Mouse (Mus musculus): ENCODE measurements around the gene Syt8. TPM values are rescaled to one million over a fixed set of nuclear protein-coding genes. Genes with fewer than 3 reads are reported as not detected.
A peak's percentile ranks its signal among the peaks of the same experiment; 100 is the strongest.

Gene Syt8
- polyA plus RNA-seq, 1 experiment from 2014 or later: not detected

- no peak overlapping the region for H3K27ac ChIP-seq
- H3K4me3 ChIP-seq (replicated peaks): no peak overlapping the region
- peaks cover 8% of the 10 kb centered on the region for H3K4me1 ChIP-seq (replicated peaks)
- H3K27me3 ChIP-seq: peaks cover 8% of the 10 kb centered on the region; the same call in 1 of the 2 replicates
- DNase-seq (no peak), ATAC-seq (ENCODE audit: low read depth) (no peak)
- H3K4me2 ChIP-seq: no peak overlapping the region
- 64% methylated on average over 8 of the region's 8 CpGs for WGBS (ENCODE audit: insufficient replicate concordance)
- H3K9me3 ChIP-seq (replicated peaks): no peaks in the 10 kb centered on the region
- no peaks in the 10 kb centered on the region for H3K36me3 ChIP-seq
- H3K9ac ChIP-seq: no peak overlapping the region
Measured at GRCm38 (mm10) chr7:142486751-142487162, 52.1 kb downstream of the Syt8 start.

- no peak; the same call in 1 of the 2 replicates for ATAC-seq (ENCODE audit: low read depth)
- no peak overlapping the region for H3K27ac ChIP-seq
- WGBS (ENCODE audit: insufficient replicate concordance): 26% methylated on average over 9 of the region's 9 CpGs
Measured at GRCm38 (mm10) chr7:142487341-142487859, 52.8 kb downstream of the Syt8 start.

DNA sequence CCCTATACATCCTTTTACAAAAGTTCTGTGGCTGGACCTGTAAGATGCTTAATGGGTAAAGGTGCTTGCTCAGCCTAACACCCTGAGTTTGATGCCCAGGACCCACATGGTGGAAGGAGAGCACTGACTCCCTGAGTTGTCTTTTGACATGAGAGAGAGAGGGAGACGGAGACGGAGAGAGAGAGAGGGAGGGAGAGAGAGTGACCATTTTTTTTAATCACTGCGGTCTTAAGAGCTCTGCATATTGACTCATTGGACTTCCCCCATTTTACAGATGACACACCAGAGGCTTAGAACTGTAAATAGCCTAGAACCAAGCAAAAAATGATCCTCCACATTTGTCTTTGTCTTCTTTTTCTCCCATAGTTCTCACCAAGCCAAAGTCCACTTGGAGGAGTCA, 53.4 kb downstream of the Syt8 start:
- H3K9me3 ChIP-seq (replicated peaks): no peaks in the 10 kb centered on the region
- no peak overlapping the region for H3K9ac ChIP-seq
- H3K27me3 ChIP-seq: peaks cover 6% of the 10 kb centered on the region; the same call in 1 of the 2 replicates
- DNase-seq: no peak
- no peak overlapping the region for H3K27ac ChIP-seq
- H3K4me1 ChIP-seq (replicated peaks): peaks cover 4% of the 10 kb centered on the region; the same call in 1 of the 2 replicates
- no peaks in the 10 kb centered on the region for H3K36me3 ChIP-seq
- H3K4me3 ChIP-seq (replicated peaks): no peak overlapping the region
- no peak for ATAC-seq (ENCODE audit: low read depth)
- WGBS (ENCODE audit: insufficient replicate concordance): 56% methylated on average over 3 of the region's 3 CpGs
- H3K4me2 ChIP-seq: no peak overlapping the region

More at GRCm38 (mm10) chr7:142487341-142487859, 52.8 kb downstream of the Syt8 start:
- no peaks in the 10 kb centered on the region for H3K9me3 ChIP-seq (replicated peaks)
- H3K36me3 ChIP-seq: no peaks in the 10 kb centered on the region
- peaks cover 8% of the 10 kb centered on the region; the same call in 1 of the 2 replicates for H3K27me3 ChIP-seq
- H3K9ac ChIP-seq: no peak overlapping the region
- peak; percentile 31 for DNase-seq
- peaks cover 4% of the 10 kb centered on the region; the same call in 1 of the 2 replicates for H3K4me1 ChIP-seq (replicated peaks)
- H3K4me3 ChIP-seq (replicated peaks): no peak overlapping the region
- H3K4me2 ChIP-seq: no peak overlapping the region

Other genes starting within 250 kb of the Syt8 start
- not detected in 2 replicates for gene Gm10153, start 244.5 kb upstream of the Syt8 start, polyA plus RNA-seq (2015; fragmentation: Nextera tagmentation; extraction: Ambion mirVana)
- not detected in 2 replicates for gene Krtap5-3, start 233.5 kb upstream of the Syt8 start, polyA plus RNA-seq (2015; fragmentation: Nextera tagmentation; extraction: Ambion mirVana)
- not detected in 2 replicates for gene Gm7579, start 223.0 kb upstream of the Syt8 start, polyA plus RNA-seq (2015; fragmentation: Nextera tagmentation; extraction: Ambion mirVana)
- not detected in 2 replicates for gene Krtap5-5, start 204.9 kb upstream of the Syt8 start, polyA plus RNA-seq (2015; fragmentation: Nextera tagmentation; extraction: Ambion mirVana)
- gene Gm40460, start 193.8 kb upstream of the Syt8 start, polyA plus RNA-seq (2015; fragmentation: Nextera tagmentation; extraction: Ambion mirVana): not detected in 2 replicates
- gene Gm2431, start 176.5 kb upstream of the Syt8 start, polyA plus RNA-seq (2015; fragmentation: Nextera tagmentation; extraction: Ambion mirVana): not detected in 2 replicates
- gene Gm4559, start 160.5 kb upstream of the Syt8 start, polyA plus RNA-seq (2015; fragmentation: Nextera tagmentation; extraction: Ambion mirVana): not detected in 2 replicates
- not detected in 2 replicates for gene Krtap5-1, start 137.7 kb upstream of the Syt8 start, polyA plus RNA-seq (2015; fragmentation: Nextera tagmentation; extraction: Ambion mirVana)
- gene Krtap5-4, start 131.3 kb upstream of the Syt8 start, polyA plus RNA-seq (2015; fragmentation: Nextera tagmentation; extraction: Ambion mirVana): not detected in 2 replicates
- 1.5 and 1.8 TPM in 2 replicates for gene Ifitm10, start 61.1 kb upstream of the Syt8 start, polyA plus RNA-seq (2015; fragmentation: Nextera tagmentation; extraction: Ambion mirVana)
- 0.61 TPM in 1 of 2 replicates, not detected in the other for gene Gm49369, start 52.2 kb upstream of the Syt8 start, polyA plus RNA-seq (2015; fragmentation: Nextera tagmentation; extraction: Ambion mirVana)
- gene Ctsd, start 46.8 kb upstream of the Syt8 start, polyA plus RNA-seq (2015; fragmentation: Nextera tagmentation; extraction: Ambion mirVana): 297 and 306 TPM in 2 replicates
- 3.4 and 4.3 TPM in 2 replicates for gene Tnni2, start 7.0 kb downstream of the Syt8 start, polyA plus RNA-seq (2015; fragmentation: Nextera tagmentation; extraction: Ambion mirVana)
- gene Lsp1, start 26.0 kb downstream of the Syt8 start, polyA plus RNA-seq (2015; fragmentation: Nextera tagmentation; extraction: Ambion mirVana): 14.2 and 15.5 TPM in 2 replicates
- 1.6 and 2.6 TPM in 2 replicates for gene Tnnt3, start 64.0 kb downstream of the Syt8 start, polyA plus RNA-seq (2015; fragmentation: Nextera tagmentation; extraction: Ambion mirVana)
- 11.3 and 12.2 TPM in 2 replicates for gene Mrpl23, start 97.8 kb downstream of the Syt8 start, polyA plus RNA-seq (2015; fragmentation: Nextera tagmentation; extraction: Ambion mirVana)
- gene Igf2, start 232.0 kb downstream of the Syt8 start, polyA plus RNA-seq (2015; fragmentation: Nextera tagmentation; extraction: Ambion mirVana): 369 and 378 TPM in 2 replicates
- not detected in 2 replicates for gene Gm49394, start 235.1 kb downstream of the Syt8 start, polyA plus RNA-seq (2015; fragmentation: Nextera tagmentation; extraction: Ambion mirVana)